Mouse (Mus musculus): ENCODE measurements around the gene Grin2d.

DNA sequence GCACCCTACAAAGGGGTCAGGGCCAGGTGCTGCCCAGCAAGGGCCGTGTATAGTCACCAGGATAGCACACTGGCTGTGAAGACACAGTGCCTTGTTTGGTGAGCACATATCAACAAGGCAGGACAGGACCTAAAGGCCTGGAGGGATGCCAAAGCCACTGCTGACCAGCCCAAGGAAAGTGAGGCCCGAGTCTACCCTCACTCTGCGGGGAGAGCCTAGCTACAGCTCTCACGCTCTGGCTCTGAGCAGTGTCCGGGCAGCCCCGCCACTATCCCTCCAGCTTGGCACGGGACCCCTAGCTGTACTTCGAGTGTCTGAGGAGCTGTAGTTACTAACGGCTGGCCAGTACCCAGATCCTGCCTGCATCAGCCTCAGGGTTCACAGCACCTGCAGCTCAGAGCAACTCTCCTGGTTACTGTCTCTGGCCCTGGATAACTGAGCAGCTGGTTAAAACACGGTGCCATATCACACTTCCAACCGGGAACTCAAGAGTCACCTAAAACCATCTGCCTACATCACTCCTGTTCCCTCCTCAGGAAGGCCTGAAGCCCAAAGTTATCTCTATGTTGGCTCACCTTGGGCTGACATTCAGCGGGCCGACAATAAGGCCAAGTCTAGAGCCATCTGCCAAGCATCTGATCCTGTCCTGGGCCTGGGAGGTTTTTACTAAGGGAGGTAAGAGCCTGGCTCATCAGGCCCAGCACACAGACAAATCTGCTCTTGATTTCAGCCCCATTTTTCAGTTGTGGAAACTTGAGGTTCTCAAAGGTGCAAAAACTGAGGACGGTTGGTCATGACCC lies 68.7 kb downstream of the Grin2d start:
- TF ChIP-seq CTCF (IDR thresholded peaks at IDR 0.05; ENCODE audit: insufficient read depth, low read length) (no peak), POLR2A (IDR thresholded peaks at IDR 0.05; ENCODE audit: borderline replicate concordance, extremely low read depth, low read depth, low read length) (no peak)
